Mouse (Mus musculus) ovary, postnatal 14 days (tissue): ENCODE measurements around the gene Cxcr1.

Experiments used
- DNase-seq: peaks from one replicate; pipeline ENCODE4 v3.0.0; 2022; ENCODE audit warnings: low spot score

Gene Cxcr1

GRCm38 (mm10) chr1:74194445-74194844, at the start of gene Cxcr1:
Gene Cxcr1 (minus strand): TSS chr1:74194631.
- DNase-seq: no peak

- no peak for DNase-seq
These were observed 46.4 kb upstream of the Cxcr1 start for GRCm38 (mm10) chr1:74240832-74241231.

- DNase-seq: no peak
These were observed 45.9 kb upstream of the Cxcr1 start for GRCm38 (mm10) chr1:74240311-74240710.

DNA sequence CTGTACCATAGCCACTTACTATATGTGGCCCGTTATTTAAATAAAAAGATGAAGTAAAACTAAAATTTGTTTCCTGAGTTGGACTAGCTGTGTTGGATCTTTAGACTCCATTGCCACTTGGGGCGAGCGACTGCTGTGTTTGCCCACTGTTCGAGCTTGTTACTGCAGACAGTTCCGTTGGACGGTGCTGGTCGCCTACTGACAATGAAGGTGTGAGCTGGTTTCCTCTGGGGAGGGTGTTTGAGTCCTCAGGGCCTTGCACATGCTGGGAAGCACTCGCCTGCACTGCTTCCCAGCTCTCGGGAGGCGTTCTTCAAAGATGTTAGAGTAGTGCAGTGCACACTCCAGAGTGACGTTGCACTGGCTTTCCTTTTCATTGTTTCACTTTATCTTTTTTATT, 45.2 kb upstream of the Cxcr1 start:
- DNase-seq: no peak

DNA sequence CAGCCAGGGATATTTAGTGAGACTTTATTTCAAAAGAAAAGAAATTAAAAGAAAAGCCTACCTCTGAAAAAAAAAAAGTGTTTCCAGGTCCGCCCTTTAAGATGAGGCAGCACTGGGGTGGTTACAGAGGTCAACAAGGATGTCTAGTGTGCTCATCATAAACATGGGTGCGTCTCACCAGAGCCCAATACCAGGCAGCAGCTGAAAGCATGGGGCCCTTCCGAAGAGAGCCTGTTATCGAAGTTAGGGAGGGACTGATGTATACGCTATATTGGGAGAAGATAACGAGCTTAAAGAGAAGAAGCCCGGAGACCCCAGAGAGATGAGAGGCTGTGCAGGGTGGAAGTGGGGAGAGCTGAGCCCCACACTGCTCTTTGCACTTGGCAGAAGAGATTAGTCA, 44.7 kb upstream of the Cxcr1 start:
- no peak for DNase-seq

GRCm38 (mm10) chr1:74238136-74238535, 43.7 kb upstream of the Cxcr1 start:
- no peak for DNase-seq

GRCm38 (mm10) chr1:74237671-74238070, 43.2 kb upstream of the Cxcr1 start:
- no peak for DNase-seq

- no peak for DNase-seq
These were observed 42.3 kb upstream of the Cxcr1 start for GRCm38 (mm10) chr1:74236590-74237317.

DNA sequence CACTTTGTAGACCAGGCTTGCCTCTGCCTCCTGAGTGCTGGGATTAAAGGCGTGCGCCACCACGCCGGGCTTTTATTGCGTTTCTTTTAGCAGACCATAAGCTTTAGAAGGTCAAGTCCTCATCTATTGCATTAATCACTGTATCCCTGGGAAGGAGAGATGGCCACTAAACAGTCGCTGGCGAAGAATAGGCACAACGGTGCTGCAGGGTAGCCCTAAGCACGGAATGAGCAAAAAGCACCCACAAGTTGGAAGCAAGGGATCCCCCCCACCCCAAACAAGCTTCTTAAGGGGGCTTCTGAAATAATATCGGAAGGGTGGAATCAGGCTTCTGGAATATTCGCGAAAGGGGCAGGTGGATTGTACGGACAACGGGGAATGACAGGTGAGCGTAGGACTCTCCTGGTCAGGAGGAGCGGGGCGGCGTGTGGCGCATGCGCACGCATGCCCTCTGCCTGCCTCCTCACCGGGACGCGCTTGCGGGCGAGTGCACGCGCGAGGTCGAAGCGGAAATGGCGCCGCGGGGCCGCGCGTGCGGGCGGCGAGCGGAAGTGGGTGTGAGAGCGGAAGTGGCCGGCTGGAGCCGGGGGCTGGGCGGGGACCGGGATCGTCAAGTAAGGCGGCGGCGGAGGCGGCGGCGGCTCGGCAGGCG, 41.6 kb upstream of the Cxcr1 start, which contains the start of gene Arpc2:
Arpc2 (plus strand) TSS at position 147 of the 652 bp plus-strand sequence.
- peak; percentile 96 for DNase-seq

DNA sequence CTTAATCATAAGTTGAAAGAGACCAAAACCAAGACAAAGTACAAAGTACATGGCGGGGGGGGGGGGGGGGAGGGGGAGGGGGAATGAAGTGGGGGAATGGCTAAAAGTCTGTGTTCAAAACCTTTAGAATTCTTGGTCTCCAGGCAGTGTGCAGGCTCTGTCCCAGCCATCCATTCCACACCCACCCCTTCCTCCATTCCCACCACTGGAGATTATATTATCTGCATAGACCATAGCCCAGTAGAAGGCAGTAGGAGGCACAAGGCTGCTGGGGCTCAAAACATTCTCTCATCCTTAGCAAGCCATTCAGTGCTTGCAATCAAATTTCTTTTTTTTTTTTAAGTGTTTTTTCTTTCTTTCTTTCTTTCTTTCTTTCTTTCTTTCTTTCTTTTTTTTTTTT, 36.6 kb upstream of the Cxcr1 start:
- no peak for DNase-seq

DNA sequence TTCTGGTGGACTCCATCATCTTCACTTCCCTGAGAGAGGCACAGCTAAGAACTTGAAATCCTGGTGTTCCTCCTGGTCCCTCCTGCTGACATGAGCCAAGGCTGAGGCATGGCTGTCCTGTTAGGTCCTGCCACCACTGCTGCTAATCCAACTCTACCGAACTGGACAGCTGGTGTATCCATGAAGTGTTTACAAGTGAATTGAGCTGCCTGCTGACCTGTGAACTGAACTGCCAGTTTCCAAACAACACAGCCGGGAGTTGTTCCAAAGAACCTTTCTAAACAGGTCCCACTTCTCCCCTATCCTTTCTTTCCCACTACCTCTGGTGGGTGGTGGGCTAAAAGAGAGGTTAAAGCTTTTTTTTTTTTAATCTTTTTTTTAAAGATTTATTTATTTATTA, 35.5 kb upstream of the Cxcr1 start:
- no peak for DNase-seq

- DNase-seq: no peak
These were observed 32.9 kb upstream of the Cxcr1 start for GRCm38 (mm10) chr1:74227317-74227716.

- no peak for DNase-seq
These were observed 25.5 kb upstream of the Cxcr1 start for GRCm38 (mm10) chr1:74219922-74220321.

DNA sequence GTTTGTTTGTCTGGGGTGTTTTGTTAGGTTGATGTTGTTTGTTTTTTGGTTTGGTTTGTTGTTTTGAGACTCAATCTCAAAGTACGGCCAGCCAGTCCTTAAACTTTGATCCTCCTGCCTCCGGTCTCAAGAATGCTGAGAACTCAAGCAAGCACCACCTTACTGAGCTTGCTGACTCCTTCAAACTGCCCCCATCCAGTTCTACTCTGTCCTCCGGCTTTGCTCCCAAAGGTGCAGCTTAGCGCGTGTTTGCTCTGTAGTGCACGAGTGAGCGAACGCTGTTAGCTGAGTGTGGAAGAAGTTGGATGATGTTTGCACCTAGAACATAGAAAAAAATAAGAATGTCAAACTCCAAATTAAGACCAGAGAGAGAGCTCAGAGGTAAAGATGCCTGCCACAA, 14.5 kb upstream of the Cxcr1 start:
- DNase-seq: no peak

DNA sequence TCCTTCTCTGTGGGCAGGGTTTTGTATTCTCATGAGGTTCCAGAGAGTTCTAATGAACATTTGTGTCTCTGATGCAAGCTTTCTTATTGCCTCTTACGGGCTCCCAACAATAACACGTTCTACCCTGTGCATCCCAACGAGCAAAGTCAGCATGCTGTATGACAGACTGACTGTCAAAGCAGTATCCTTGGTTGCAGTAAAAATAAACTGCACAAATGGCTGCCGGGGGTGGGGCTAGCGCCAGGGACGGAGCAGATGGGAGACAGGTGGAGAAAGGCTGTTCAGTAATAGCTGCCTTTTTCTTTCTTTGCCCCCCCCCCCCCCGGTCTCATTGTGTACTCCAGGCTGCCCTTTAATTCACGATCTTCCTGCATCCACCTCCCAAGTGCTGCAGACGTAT, 13.5 kb upstream of the Cxcr1 start:
- DNase-seq: no peak

DNA sequence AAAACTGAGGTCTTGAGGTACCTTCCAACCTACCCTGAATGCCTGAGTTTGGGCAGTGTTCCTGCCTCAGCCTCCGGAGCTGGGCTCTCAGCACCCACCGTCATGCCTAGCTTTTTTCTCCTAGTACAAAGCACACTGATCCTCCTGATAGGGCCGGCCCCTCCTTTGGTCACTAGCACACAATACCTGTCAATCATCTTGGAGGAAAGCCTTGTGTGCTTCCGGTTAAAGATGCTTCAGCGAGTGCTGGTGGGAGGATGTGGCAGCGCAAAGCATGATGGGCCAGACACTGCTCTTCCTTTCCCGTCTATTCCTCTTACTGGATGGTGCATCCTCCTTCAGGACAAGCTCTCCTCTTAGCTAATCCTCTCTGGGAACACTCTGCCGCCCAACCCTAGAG, 12.2 kb upstream of the Cxcr1 start:
- DNase-seq: no peak

DNA sequence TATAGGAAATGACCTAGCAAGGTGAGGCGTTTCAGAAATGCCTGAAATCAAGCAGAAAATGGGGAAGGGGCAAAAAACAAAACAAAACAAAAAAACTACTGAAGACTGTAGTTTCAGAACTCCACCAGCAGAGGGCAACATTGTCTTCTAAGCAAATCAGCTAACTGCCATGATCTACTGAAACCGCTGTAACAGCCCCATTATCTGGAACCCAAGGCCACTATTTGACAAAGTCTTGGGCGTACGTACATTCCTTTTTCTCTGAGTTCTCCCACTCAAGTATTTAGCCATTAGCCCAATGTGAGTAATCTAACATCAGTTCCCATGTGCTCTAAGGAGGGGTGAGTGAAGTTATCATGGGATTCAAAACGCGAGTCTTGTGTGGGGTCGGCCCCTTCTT, 11.4 kb upstream of the Cxcr1 start:
- DNase-seq: peak; percentile 20

DNA sequence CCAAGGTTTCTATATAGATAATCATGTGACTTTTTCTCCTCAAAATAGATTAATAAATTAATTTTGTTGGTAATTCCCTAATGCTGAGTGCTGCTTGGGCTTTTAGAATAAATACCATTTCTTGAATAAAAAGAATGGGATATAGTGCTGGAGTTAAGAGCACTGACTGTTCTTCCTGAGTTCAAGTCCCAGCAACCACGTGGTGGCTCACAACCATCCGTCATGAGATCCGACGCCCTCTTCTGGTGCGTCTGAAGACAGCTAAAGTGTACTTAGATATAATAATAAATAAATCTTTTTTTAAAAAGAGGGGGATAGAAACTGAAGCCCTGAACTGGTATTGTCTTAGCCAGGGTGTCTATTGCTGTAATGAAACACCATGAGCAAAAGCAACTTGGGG, 9.0 kb upstream of the Cxcr1 start:
- no peak for DNase-seq

DNA sequence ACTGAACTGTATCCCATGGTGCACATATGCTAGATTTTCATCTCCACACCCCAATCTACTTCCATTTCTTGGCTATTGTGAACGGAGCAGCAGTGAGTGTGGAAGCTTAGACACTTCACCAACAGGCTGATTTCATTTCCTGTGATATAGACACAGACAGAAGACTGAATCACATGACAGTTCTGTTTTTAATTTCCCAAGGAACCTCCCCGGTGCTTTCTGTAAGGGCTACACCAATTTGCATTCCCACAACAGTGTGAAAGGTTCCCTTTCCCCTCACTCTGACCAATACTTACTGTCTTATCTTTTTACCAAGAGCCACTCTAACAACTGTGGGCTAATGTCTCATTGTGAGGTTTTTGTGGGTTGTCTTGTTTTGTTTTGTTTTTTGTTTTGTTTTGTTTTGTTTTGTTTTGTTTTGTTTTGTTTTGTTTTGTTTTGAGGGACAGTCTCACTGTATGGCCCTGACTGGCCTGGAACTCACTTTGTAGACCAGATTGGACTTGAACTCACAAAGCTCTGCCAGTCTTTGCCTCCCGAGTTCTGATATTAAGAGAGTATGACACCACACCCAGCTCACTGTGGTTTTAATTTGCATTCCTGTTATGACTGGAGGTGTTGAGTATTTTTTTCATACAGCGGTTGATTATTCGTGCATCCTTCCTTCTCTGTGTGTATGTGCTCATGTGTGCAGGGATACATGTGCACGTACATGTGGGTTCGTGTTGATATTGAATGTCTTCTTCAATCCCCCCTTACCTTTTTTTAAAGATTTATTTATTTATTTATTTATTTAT, 6.8 kb upstream of the Cxcr1 start:
- no peak for DNase-seq

GRCm38 (mm10) chr1:74199046-74199445, 4.6 kb upstream of the Cxcr1 start:
- DNase-seq: no peak

DNA sequence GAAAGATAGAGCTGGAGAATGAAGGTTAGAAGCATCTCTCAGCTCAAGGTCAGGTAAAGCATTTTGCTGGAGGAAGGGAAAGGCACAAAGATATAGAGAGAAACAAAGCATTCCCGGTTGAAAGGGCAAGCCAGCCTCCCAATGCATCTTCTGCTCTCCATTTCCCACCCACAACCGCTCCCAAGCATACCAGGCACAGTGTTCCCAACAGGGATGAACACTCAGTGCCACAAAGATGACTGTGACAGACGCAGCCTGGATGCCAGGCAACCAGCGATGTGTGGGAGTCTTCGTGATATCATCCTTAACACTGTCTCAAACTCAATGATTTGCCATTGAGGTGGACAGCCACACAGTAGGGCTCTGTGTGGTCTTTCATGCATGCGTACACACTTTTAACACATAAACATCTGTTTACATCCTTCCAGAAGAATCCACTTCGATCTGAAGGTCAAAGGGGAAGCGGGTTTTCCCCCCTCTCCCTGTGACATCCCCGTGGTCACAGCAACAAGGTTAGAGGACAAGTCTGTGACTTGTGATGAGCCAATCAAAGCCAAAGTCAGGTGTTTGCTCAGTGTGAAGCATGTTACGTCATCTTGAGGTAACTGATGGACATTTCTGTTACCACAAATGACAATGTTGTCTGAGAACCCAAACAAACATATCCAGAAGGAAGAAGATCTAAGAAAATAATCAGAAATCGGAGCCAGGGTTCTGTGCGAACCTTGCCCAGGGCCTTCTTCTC, 3.5 kb upstream of the Cxcr1 start:
- no peak for DNase-seq
